Mouse (Mus musculus) G1E (cell line): ENCODE results near the gene Hist1h3g.

Experiments
- CTCF ChIP-seq: IDR thresholded peaks from 2 replicates; pipeline ENCODE4 v1.5.1; 2012; ENCODE audit warnings: low read depth, low read length, inconsistent platforms, mixed read lengths
- GATA1 ChIP-seq: IDR thresholded peaks from 2 replicates; pipeline ENCODE4 v1.6.1; 2012; ENCODE audit warnings: borderline replicate concordance, low read length, inconsistent platforms, mixed read lengths

DNA sequence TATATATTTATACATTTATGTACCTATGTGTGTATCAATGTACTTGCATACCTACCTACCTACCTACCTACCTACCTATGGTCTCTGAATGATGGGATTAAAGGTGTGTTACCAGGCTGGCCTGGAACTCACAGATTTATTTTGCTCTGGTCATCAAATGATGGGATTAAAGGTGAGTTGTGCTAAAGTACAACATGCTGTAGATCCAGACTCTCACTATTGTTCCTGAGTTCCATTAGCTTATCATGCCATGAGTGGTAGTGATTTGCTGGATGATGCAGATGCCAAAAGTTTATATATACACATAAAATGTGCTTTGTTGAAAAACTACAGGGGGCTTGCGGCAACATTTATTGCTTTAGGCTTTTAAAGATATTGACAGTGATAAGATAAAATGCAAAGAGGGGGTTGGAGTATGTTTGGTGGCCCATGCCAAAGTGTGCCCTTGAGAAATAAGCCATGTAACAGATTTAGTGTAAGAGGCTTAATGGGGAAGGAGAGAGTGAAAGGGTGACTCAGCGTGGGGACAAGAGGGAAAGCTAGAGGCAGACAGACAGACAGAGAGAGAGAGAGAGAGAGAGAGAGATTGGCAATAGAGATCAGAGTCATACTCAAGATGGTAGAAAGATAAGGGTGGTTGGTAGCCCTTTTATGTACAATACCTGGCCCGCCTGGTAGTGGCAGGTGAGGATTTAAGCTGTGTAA, 1.9 kb downstream of the Hist1h3g start:
- TF ChIP-seq CTCF = no peak
- no peak for TF ChIP-seq GATA1
